Mouse (Mus musculus): ENCODE results near the gene Dcp1b. TPM values are rescaled to one million over a fixed set of nuclear protein-coding genes. Genes with fewer than 3 reads are reported as not detected.

Gene Dcp1b
- total and polyA plus RNA-seq, 2 experiments from 2014 or later, result 11.4 to 12.4 TPM

GRCm38 (mm10) chr6:119132111-119132735 is 42.8 kb upstream of the Dcp1b start:
- WGBS, result 35% methylated on average over 8 of the region's 8 CpGs
- Histone ChIP-seq H3K27ac (ENCODE audit: low read depth) (peak overlapping the region; percentile 71), H3K36me3 (replicated peaks; ENCODE audit: control insufficient read depth, insufficient read depth, low read length) (no peaks in the 10 kb centered on the region), H3K27me3 (ENCODE audit: control insufficient read depth, insufficient read depth, low read length) (no peaks in the 10 kb centered on the region), H3K4me3 (ENCODE audit: low read depth, low read length) (no peak overlapping the region), H3K4me2 (ENCODE audit: low read depth, low read length) (no peak overlapping the region), H3K4me1 (ENCODE audit: control insufficient read depth, insufficient read depth) (peaks cover 47% of the 10 kb centered on the region), H3K9ac (replicated peaks; ENCODE audit: low read depth, low read length) (no peak overlapping the region), H3K9me3 (replicated peaks; ENCODE audit: control insufficient read depth, low read length) (no peaks in the 10 kb centered on the region)
- TF ChIP-seq CTCF (IDR thresholded peaks at IDR 0.05; ENCODE audit: low read depth) (no peak), EP300 (IDR thresholded peaks at IDR 0.05; ENCODE audit: low read depth) (no peak)
- DNase-seq (ENCODE audit: low spot score) (peak; percentile 31), ATAC-seq (ENCODE audit: insufficient read depth, low read depth) (0 out of 2 replicates have a peak, but pooled peaks have one; percentile 11)

GRCm38 (mm10) chr6:119132863-119133262 is 42.2 kb upstream of the Dcp1b start:
- H3K4me1 ChIP-seq (ENCODE audit: control insufficient read depth, insufficient read depth), result peaks cover 47% of the 10 kb centered on the region
- peak overlapping the region; percentile 71 for H3K27ac ChIP-seq (ENCODE audit: low read depth)
- no peak overlapping the region for H3K4me2 ChIP-seq (ENCODE audit: low read depth, low read length)
- no peak overlapping the region for H3K4me3 ChIP-seq (ENCODE audit: low read depth, low read length)
- H3K9ac ChIP-seq (replicated peaks; ENCODE audit: low read depth, low read length), result no peak overlapping the region
- H3K27me3 ChIP-seq (ENCODE audit: control insufficient read depth, insufficient read depth, low read length), result no peaks in the 10 kb centered on the region
- no peaks in the 10 kb centered on the region for H3K36me3 ChIP-seq (replicated peaks; ENCODE audit: control insufficient read depth, insufficient read depth, low read length)
- ATAC-seq (ENCODE audit: insufficient read depth, low read depth), result no peak
- 85% methylated on average over 4 of the region's 4 CpGs for WGBS
- TF ChIP-seq EP300 (IDR thresholded peaks at IDR 0.05; ENCODE audit: low read depth) (no peak), CTCF (IDR thresholded peaks at IDR 0.05; ENCODE audit: low read depth) (no peak)
- no peak for DNase-seq (ENCODE audit: low spot score)
- H3K9me3 ChIP-seq (replicated peaks; ENCODE audit: control insufficient read depth, low read length), result no peaks in the 10 kb centered on the region

GRCm38 (mm10) chr6:119137768-119138167 is 37.3 kb upstream of the Dcp1b start:
- TF ChIP-seq CTCF (IDR thresholded peaks at IDR 0.05; ENCODE audit: low read depth) (no peak), EP300 (IDR thresholded peaks at IDR 0.05; ENCODE audit: low read depth) (no peak)
- DNase-seq (ENCODE audit: low spot score), result no peak
- Histone ChIP-seq H3K36me3 (replicated peaks; ENCODE audit: control insufficient read depth, insufficient read depth, low read length) (no peaks in the 10 kb centered on the region; the same call in 1 of the 2 replicates), H3K9ac (replicated peaks; ENCODE audit: low read depth, low read length) (no peak overlapping the region), H3K4me1 (ENCODE audit: control insufficient read depth, insufficient read depth) (peaks cover 33% of the 10 kb centered on the region), H3K4me2 (ENCODE audit: low read depth, low read length) (no peak overlapping the region), H3K4me3 (ENCODE audit: low read depth, low read length) (no peak overlapping the region), H3K27me3 (ENCODE audit: control insufficient read depth, insufficient read depth, low read length) (no peaks in the 10 kb centered on the region), H3K27ac (ENCODE audit: low read depth) (peak overlapping the region; percentile 27), H3K9me3 (replicated peaks; ENCODE audit: control insufficient read depth, low read length) (no peaks in the 10 kb centered on the region)
- 60% methylated on average over 10 of the region's 10 CpGs for WGBS
- no peak for ATAC-seq (ENCODE audit: insufficient read depth, low read depth)

DNA sequence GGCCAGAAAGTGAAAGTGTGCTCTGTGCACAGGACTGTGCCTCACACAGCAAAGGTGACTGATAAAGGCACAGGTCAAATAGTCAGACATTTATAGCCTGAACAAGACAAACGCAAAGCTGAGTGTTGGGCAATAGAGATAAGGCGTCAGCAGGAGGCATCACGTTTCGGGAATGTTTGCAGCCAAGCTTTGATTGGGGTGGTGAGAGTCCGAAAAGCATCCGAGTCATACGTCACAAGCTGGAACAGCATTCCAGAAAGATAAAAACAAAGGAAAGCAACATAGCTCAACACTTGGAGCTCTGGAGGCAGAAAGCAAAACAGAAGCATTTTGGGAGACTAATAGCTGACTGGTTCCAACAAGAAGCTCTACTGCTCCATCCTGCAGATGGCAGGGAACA is 35.5 kb upstream of the Dcp1b start:
- peaks cover 27% of the 10 kb centered on the region for H3K4me1 ChIP-seq (ENCODE audit: control insufficient read depth, insufficient read depth)
- TF ChIP-seq EP300 (IDR thresholded peaks at IDR 0.05; ENCODE audit: low read depth) (peak; percentile 97), CTCF (IDR thresholded peaks at IDR 0.05; ENCODE audit: low read depth) (0 out of 2 replicates have a peak, but pooled peaks have one; percentile 8)
- H3K27ac ChIP-seq (ENCODE audit: low read depth), result peak overlapping the region; percentile 91
- 4% methylated on average over 7 of the region's 7 CpGs for WGBS
- no peaks in the 10 kb centered on the region; the same call in 1 of the 2 replicates for H3K36me3 ChIP-seq (replicated peaks; ENCODE audit: control insufficient read depth, insufficient read depth, low read length)
- ATAC-seq (ENCODE audit: insufficient read depth, low read depth), result peak; percentile 91
- DNase-seq (ENCODE audit: low spot score), result peak; percentile 93
- no peaks in the 10 kb centered on the region for H3K9me3 ChIP-seq (replicated peaks; ENCODE audit: control insufficient read depth, low read length)
- H3K27me3 ChIP-seq (ENCODE audit: control insufficient read depth, insufficient read depth, low read length), result no peaks in the 10 kb centered on the region
- H3K4me3 ChIP-seq (ENCODE audit: low read depth, low read length), result peak overlapping the region; percentile 9; the same call in 1 of the 2 replicates
- peak overlapping the region; percentile 53 for H3K4me2 ChIP-seq (ENCODE audit: low read depth, low read length)
- H3K9ac ChIP-seq (replicated peaks; ENCODE audit: low read depth, low read length), result no peak overlapping the region

- 36% methylated on average over 4 of the region's 4 CpGs for WGBS
- peak overlapping the region; percentile 28; the same call in 1 of the 2 replicates for H3K27ac ChIP-seq (ENCODE audit: low read depth)
- no peak overlapping the region for H3K9ac ChIP-seq (replicated peaks; ENCODE audit: low read depth, low read length)
- H3K9me3 ChIP-seq (replicated peaks; ENCODE audit: control insufficient read depth, low read length), result 0 out of 2 replicates have a peak, but pooled peaks cover 5% of the 10 kb centered on the region
- ATAC-seq (ENCODE audit: insufficient read depth, low read depth) (no peak), DNase-seq (ENCODE audit: low spot score) (no peak)
- no peaks in the 10 kb centered on the region; the same call in 1 of the 2 replicates for H3K36me3 ChIP-seq (replicated peaks; ENCODE audit: control insufficient read depth, insufficient read depth, low read length)
- H3K4me2 ChIP-seq (ENCODE audit: low read depth, low read length), result no peak overlapping the region
- no peak overlapping the region for H3K4me3 ChIP-seq (ENCODE audit: low read depth, low read length)
- H3K4me1 ChIP-seq (ENCODE audit: control insufficient read depth, insufficient read depth), result peaks cover 21% of the 10 kb centered on the region
- H3K27me3 ChIP-seq (ENCODE audit: control insufficient read depth, insufficient read depth, low read length), result no peaks in the 10 kb centered on the region
- TF ChIP-seq CTCF (IDR thresholded peaks at IDR 0.05; ENCODE audit: low read depth), result no peak
- TF ChIP-seq EP300 (IDR thresholded peaks at IDR 0.05; ENCODE audit: low read depth), result no peak
Observed at GRCm38 (mm10) chr6:119145109-119145508, 29.9 kb upstream of the Dcp1b start.
